Mouse (Mus musculus): ENCODE results near the gene Dnajc17. TPM values are rescaled to one million over a fixed set of nuclear protein-coding genes. Genes with fewer than 3 reads are reported as not detected.

Dnajc17 gene
- polyA plus RNA-seq, 2 experiments, result 18.0 to 33.1 TPM

- DNase-seq (ENCODE audit: low spot score), result no peak
- 1% methylated on average over 13 of the region's 13 CpGs for WGBS
- Histone ChIP-seq H3K9ac (ENCODE audit: low read depth, low read length, severe bottlenecking) (peak overlapping the region; percentile 74), H3K4me2 (replicated peaks; ENCODE audit: low read depth, low read length, severe bottlenecking) (peak overlapping the region; percentile 60), H3K4me3 (replicated peaks; ENCODE audit: low read length) (peak overlapping the region; percentile 74), H3K36me3 (ENCODE audit: control insufficient read depth, insufficient read depth, low read length) (peaks cover 34% of the 10 kb centered on the region), H3K27ac (replicated peaks; ENCODE audit: low read depth, low read length) (peak overlapping the region; percentile 52; the same call in 1 of the 2 replicates), H3K9me3 (ENCODE audit: control insufficient read depth, low read length) (no peaks in the 10 kb centered on the region), H3K4me1 (ENCODE audit: control insufficient read depth, insufficient read depth, low read length) (peaks cover 4% of the 10 kb centered on the region; the same call in 1 of the 2 replicates), H3K27me3 (ENCODE audit: control insufficient read depth, insufficient read depth, low read length) (no peaks in the 10 kb centered on the region)
- no peak for ATAC-seq (ENCODE audit: low FRiP score, low read depth)
- TF ChIP-seq POLR2A (IDR thresholded peaks at IDR 0.05; ENCODE audit: borderline replicate concordance, extremely low read depth, insufficient read depth, insufficient read length), result no peak
Measured at GRCm38 (mm10) chr2:119209176-119209507, 547 bp upstream of the Dnajc17 start.

GRCm38 (mm10) chr2:119207961-119208343 lies 643 bp downstream of the Dnajc17 start:
- peak overlapping the region; percentile 74 for H3K9ac ChIP-seq (ENCODE audit: low read depth, low read length, severe bottlenecking)
- no peaks in the 10 kb centered on the region for H3K9me3 ChIP-seq (ENCODE audit: control insufficient read depth, low read length)
- H3K4me1 ChIP-seq (ENCODE audit: control insufficient read depth, insufficient read depth, low read length), result peaks cover 4% of the 10 kb centered on the region; the same call in 1 of the 2 replicates
- 23% methylated on average over 6 of the region's 6 CpGs for WGBS
- DNase-seq (ENCODE audit: low spot score) (no peak), ATAC-seq (ENCODE audit: low FRiP score, low read depth) (no peak)
- no peaks in the 10 kb centered on the region for H3K27me3 ChIP-seq (ENCODE audit: control insufficient read depth, insufficient read depth, low read length)
- peak overlapping the region; percentile 74 for H3K4me3 ChIP-seq (replicated peaks; ENCODE audit: low read length)
- peaks cover 26% of the 10 kb centered on the region for H3K36me3 ChIP-seq (ENCODE audit: control insufficient read depth, insufficient read depth, low read length)
- TF ChIP-seq POLR2A (IDR thresholded peaks at IDR 0.05; ENCODE audit: borderline replicate concordance, extremely low read depth, insufficient read depth, insufficient read length), result no peak
- H3K27ac ChIP-seq (replicated peaks; ENCODE audit: low read depth, low read length), result peak overlapping the region; percentile 88
- peak overlapping the region; percentile 60 for H3K4me2 ChIP-seq (replicated peaks; ENCODE audit: low read depth, low read length, severe bottlenecking)

GRCm38 (mm10) chr2:119203871-119204460 lies 4.6 kb downstream of the Dnajc17 start:
- 78% methylated on average over 4 of the region's 4 CpGs for WGBS
- no peak for ATAC-seq (ENCODE audit: low FRiP score, low read depth)

GRCm38 (mm10) chr2:119202914-119203453 lies 5.6 kb downstream of the Dnajc17 start:
- no peaks in the 10 kb centered on the region for H3K36me3 ChIP-seq (ENCODE audit: control insufficient read depth, insufficient read depth, low read length)
- no peaks in the 10 kb centered on the region for H3K27me3 ChIP-seq (ENCODE audit: control insufficient read depth, insufficient read depth, low read length)
- H3K27ac ChIP-seq (replicated peaks; ENCODE audit: low read depth, low read length), result 0 out of 2 replicates have a peak overlapping the region, but pooled peaks have one; percentile 5
- DNase-seq (ENCODE audit: low spot score) (peak; percentile 50), ATAC-seq (ENCODE audit: low FRiP score, low read depth) (no peak)
- WGBS, result 48% methylated on average over 5 of the region's 5 CpGs
- H3K4me2 ChIP-seq (replicated peaks; ENCODE audit: low read depth, low read length, severe bottlenecking), result no peak overlapping the region
- no peak overlapping the region for H3K4me3 ChIP-seq (replicated peaks; ENCODE audit: low read length)
- H3K4me1 ChIP-seq (ENCODE audit: control insufficient read depth, insufficient read depth, low read length), result peaks cover 9% of the 10 kb centered on the region; the same call in 1 of the 2 replicates
- no peaks in the 10 kb centered on the region for H3K9me3 ChIP-seq (ENCODE audit: control insufficient read depth, low read length)
- TF ChIP-seq POLR2A (IDR thresholded peaks at IDR 0.05; ENCODE audit: borderline replicate concordance, extremely low read depth, insufficient read depth, insufficient read length), result no peak
- H3K9ac ChIP-seq (ENCODE audit: low read depth, low read length, severe bottlenecking), result no peak overlapping the region

More at GRCm38 (mm10) chr2:119203871-119204460, 4.6 kb downstream of the Dnajc17 start:
- Histone ChIP-seq H3K4me1 (ENCODE audit: control insufficient read depth, insufficient read depth, low read length) (0 out of 2 replicates have a peak, but pooled peaks cover 1% of the 10 kb centered on the region), H3K9me3 (ENCODE audit: control insufficient read depth, low read length) (no peaks in the 10 kb centered on the region), H3K4me3 (replicated peaks; ENCODE audit: low read length) (no peak overlapping the region), H3K4me2 (replicated peaks; ENCODE audit: low read depth, low read length, severe bottlenecking) (no peak overlapping the region), H3K27me3 (ENCODE audit: control insufficient read depth, insufficient read depth, low read length) (no peaks in the 10 kb centered on the region), H3K27ac (replicated peaks; ENCODE audit: low read depth, low read length) (no peak overlapping the region), H3K9ac (ENCODE audit: low read depth, low read length, severe bottlenecking) (no peak overlapping the region), H3K36me3 (ENCODE audit: control insufficient read depth, insufficient read depth, low read length) (no peaks in the 10 kb centered on the region)
- DNase-seq (ENCODE audit: low spot score), result no peak
- TF ChIP-seq POLR2A (IDR thresholded peaks at IDR 0.05; ENCODE audit: borderline replicate concordance, extremely low read depth, insufficient read depth, insufficient read length), result no peak

GRCm38 (mm10) chr2:119198934-119199333 lies 9.7 kb downstream of the Dnajc17 start:
- no peak overlapping the region for H3K9ac ChIP-seq (ENCODE audit: low read depth, low read length, severe bottlenecking)
- H3K27me3 ChIP-seq (ENCODE audit: control insufficient read depth, insufficient read depth, low read length), result no peaks in the 10 kb centered on the region
- 31% methylated on average over 3 of the region's 3 CpGs for WGBS
- no peaks in the 10 kb centered on the region for H3K9me3 ChIP-seq (ENCODE audit: control insufficient read depth, low read length)
- no peak overlapping the region for H3K4me3 ChIP-seq (replicated peaks; ENCODE audit: low read length)
- no peak for TF ChIP-seq POLR2A (IDR thresholded peaks at IDR 0.05; ENCODE audit: borderline replicate concordance, extremely low read depth, insufficient read depth, insufficient read length)
- DNase-seq (ENCODE audit: low spot score) (peak; percentile 20), ATAC-seq (ENCODE audit: low FRiP score, low read depth) (no peak)
- no peak overlapping the region for H3K4me2 ChIP-seq (replicated peaks; ENCODE audit: low read depth, low read length, severe bottlenecking)
- H3K27ac ChIP-seq (replicated peaks; ENCODE audit: low read depth, low read length), result 0 out of 2 replicates have a peak overlapping the region, but pooled peaks have one; percentile 55
- H3K4me1 ChIP-seq (ENCODE audit: control insufficient read depth, insufficient read depth, low read length), result peaks cover 17% of the 10 kb centered on the region
- no peaks in the 10 kb centered on the region for H3K36me3 ChIP-seq (ENCODE audit: control insufficient read depth, insufficient read depth, low read length)

Measured in limb, embryonic 14.5 days (tissue).